Mouse (Mus musculus) forelimb bud, embryonic 11.5 days (tissue): Measurements from ENCODE around the gene Bclaf3.

ENCODE experiments used
- DNase-seq: peaks from one replicate; pipeline ENCODE4 v3.0.0-alpha.2; 2012; ENCODE audit warnings: low read depth, low spot score

Bclaf3 gene

GRCm38 (mm10) chrX:159626907-159627587 lies 100.6 kb downstream of the Bclaf3 start, which contains the start of gene Sh3kbp1:
TSS of gene Sh3kbp1 (plus strand) at chrX:159627272.
- peak; percentile 42 for DNase-seq

DNA sequence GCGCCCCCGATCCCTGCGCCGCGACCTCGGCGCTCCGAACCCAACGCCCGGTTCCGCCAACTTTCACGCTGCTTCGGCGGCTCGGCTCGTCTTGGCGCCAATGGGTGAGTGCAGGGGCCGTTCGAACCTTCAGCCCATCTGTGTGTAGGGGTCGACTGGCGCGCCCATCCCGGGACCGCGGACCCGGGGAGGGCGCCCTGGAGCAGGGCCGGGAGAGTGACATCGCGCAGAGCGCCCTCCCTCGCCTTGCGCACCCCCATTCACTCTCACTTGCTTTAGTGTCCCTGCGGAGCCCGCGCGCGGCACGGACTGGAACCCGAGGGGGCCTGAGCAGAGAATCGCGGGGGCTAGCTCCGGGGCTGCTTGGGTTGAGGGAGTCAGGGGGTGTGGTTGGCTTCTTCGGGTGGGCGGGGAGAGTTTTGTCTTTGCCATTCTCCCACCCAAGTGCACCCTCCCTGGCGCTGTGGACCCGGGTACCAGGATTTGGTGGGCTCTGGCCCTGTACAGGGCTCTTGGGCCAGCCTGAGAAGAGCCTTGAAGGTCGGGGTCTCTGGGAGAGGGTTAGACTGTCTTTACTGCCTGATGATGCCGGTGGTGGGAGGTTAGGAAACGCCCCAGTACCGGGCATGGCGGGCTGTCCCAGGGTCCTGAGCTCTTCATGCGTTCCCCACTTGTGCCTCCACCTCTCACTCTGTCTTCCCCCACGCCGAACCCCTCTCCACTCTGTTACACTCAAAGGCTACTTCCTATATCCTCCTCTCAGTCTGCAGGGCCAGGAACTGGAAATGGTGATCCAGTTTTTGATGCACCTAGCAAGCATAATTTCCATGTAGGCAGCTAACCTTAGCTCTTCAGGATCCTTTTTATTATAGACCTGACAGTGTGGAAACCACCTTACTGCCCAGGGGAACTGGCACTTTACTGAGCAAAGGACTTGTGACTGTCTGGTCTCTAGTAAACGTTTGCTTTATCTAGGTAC lies 101.4 kb downstream of the Bclaf3 start:
- peak; percentile 9 for DNase-seq

- DNase-seq: no peak
These were observed 102.1 kb downstream of the Bclaf3 start for GRCm38 (mm10) chrX:159628629-159629028.

DNA sequence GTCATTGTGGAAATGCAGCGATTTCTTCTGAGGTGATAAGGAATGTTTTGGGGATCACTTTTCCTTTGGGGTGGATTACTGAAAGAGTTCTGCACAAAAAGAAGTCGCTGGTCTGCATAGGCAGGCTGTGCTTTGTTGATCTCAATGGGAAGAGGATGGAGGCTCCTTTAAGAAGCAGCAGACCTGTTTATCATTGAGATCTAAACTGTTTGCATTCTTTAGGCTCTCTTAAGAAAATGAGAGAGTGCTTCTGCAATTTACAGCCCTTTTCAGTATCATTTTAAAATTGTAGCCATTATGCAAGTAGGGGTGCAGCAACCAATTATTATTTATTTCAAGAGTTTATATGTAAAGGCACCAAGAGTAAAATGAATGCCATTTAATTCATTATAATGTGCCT lies 102.7 kb downstream of the Bclaf3 start:
- DNase-seq: no peak

GRCm38 (mm10) chrX:159638500-159639227 lies 112.2 kb downstream of the Bclaf3 start:
- DNase-seq: no peak

GRCm38 (mm10) chrX:159639991-159640390 lies 113.5 kb downstream of the Bclaf3 start:
- no peak for DNase-seq
